In the genomic region with DNA sequence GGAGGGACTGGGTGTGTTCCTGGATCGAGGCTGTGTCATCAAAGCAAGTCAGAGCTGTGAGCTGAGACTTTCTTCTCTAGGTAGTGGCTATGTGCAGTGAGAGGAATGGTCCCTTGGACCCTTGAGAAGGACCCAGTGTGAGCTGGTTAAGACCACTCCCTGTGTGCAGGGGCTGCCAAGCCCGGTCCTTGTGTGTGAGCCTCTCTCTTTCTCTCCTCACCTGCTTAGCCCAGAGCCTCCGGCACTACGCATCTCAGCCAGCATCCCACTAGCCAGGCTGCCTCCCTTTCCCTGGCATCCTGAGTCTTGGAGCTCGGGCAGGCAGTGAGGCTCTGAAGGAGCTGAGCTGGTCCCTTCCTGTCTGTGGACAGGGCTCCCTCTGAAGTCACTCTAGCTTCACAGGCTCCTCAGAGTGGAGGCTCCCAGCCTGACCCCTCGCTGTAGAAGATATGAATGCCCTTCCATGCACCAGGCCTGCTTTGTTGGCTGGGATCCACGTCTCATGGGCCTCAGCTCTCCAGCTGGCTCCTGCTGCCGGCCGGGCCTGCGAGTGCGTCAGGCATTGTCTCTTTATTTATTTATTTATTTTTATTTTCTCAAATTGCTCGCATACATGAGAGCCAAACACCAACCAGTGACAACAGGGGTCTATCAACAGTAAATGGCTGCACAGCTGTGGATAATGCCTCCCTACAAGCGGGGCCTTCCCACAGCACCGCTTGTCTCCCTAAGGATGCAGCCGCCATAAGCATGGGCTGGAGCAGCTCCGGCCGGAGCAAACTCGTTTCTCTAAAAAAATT, we compare ENCODE assay signal across 10 mouse cellular contexts. TPM values are rescaled to one million over a fixed set of nuclear protein-coding genes. Genes with fewer than 3 reads are reported as not detected.
DNase-seq lines count a peak whose midpoint lies in the region; ATAC-seq lines count a peak whose summit lies in the region.
"Had no signal": no experiment of that assay in that cellular context is flagged by ENCODE, and none has a peak within 500 bp of the region (broad histone marks: within the 10 kb centered on the region; RNA-seq: fewer than 3 reads in every experiment).

No protein-coding gene starts in this region.

- no peaks in the 10 kb centered on the region for H3K36me3 ChIP-seq in heart, embryonic 11.5 days (ENCODE audit: control insufficient read depth, insufficient read depth, low read length)
- 0 out of 2 replicates have a peak, but pooled peaks cover 2% of the 10 kb centered on the region for H3K36me3 ChIP-seq in heart, embryonic 16.5 days (ENCODE audit: control insufficient read depth, insufficient read depth)

- no peak overlapping the region for H3K4me2 ChIP-seq in heart, embryonic 11.5 days
- no peak overlapping the region for H3K4me2 ChIP-seq in heart, embryonic 16.5 days (ENCODE audit: low read depth, low read length)

- H3K4me1 ChIP-seq in heart, embryonic 11.5 days (ENCODE audit: control insufficient read depth, insufficient read depth, low read length): no peaks in the 10 kb centered on the region
- peaks cover 3% of the 10 kb centered on the region; the same call in 1 of the 2 replicates for H3K4me1 ChIP-seq in heart, embryonic 16.5 days (ENCODE audit: control insufficient read depth, insufficient read depth, low read length)

- no peak; the same call in 1 of the 2 replicates for ATAC-seq in heart, embryonic 11.5 days (replicated peaks; ENCODE audit: insufficient number of reproducible peaks, low FRiP score, low TSS enrichment)
- peak; percentile 83 for ATAC-seq in heart, embryonic 16.5 days (replicated peaks; ENCODE audit: extremely low read depth, insufficient read depth, low FRiP score)

- peak; percentile 96 for DNase-seq in heart, adult 11 months
- DNase-seq in cerebellum, adult 11-12 months: peak; percentile 72
- DNase-seq in kidney, postnatal 36 days: peak; percentile 15 to 29
- DNase-seq in testis, postnatal 10 days (ENCODE audit: low spot score): peak; percentile 68
- no peak for DNase-seq in frontal cortex, postnatal 25 days (ENCODE audit: low spot score in 2 of 2)
- DNase-seq in urinary bladder, adult 18-20 months (ENCODE audit: low spot score in 2 of 2): no peak

- H3K27me3 ChIP-seq in heart, embryonic 11.5 days (ENCODE audit: control insufficient read depth, insufficient read depth, low read length): no peaks in the 10 kb centered on the region
- H3K27me3 ChIP-seq in heart, embryonic 16.5 days (ENCODE audit: control insufficient read depth, insufficient read depth, low read length): no peaks in the 10 kb centered on the region
- H3K27me3 ChIP-seq: CH12.LX had no signal

- H3K27ac ChIP-seq in heart, embryonic 11.5 days (ENCODE audit: low read depth, low read length): no peak overlapping the region
- no peak overlapping the region for H3K27ac ChIP-seq in heart, embryonic 16.5 days (ENCODE audit: low read length)
- H3K27ac ChIP-seq: left cerebral cortex, adult 2 months had no signal

- WGBS in heart, embryonic 11.5 days (ENCODE audit: insufficient replicate concordance): 69% methylated on average over 18 of the region's 18 CpGs
- WGBS in heart, embryonic 16.5 days: 58% methylated on average over 18 of the region's 18 CpGs

- no peaks in the 10 kb centered on the region for H3K9me3 ChIP-seq in heart, embryonic 11.5 days (replicated peaks; ENCODE audit: control insufficient read depth, low read length)
- no peaks in the 10 kb centered on the region for H3K9me3 ChIP-seq in heart, embryonic 16.5 days (replicated peaks; ENCODE audit: control insufficient read depth, low read length)

- H3K9ac ChIP-seq in heart, embryonic 11.5 days (ENCODE audit: low read depth, low read length): no peak overlapping the region
- no peak overlapping the region for H3K9ac ChIP-seq in heart, embryonic 16.5 days (ENCODE audit: low read length)

- no peak overlapping the region for H3K4me3 ChIP-seq in heart, embryonic 11.5 days (ENCODE audit: low read depth, low read length)
- H3K4me3 ChIP-seq in heart, embryonic 16.5 days (ENCODE audit: low read length): no peak overlapping the region
- H3K4me3 ChIP-seq: left cerebral cortex, adult 2 months had no signal

RNA-seq across cellular contexts. Expression of a gene that starts 18.3 kb away (rescaled TPM):
- 15.4 and 17.5 TPM in 2 replicates for polyA plus RNA-seq in heart, embryonic 11.5 days (2014; fragmentation: Nextera tagmentation; extraction: Ambion mirVana)
- 14.9 and 17.2 TPM in 2 replicates for polyA plus RNA-seq in heart, embryonic 16.5 days (2015; fragmentation: Nextera tagmentation; extraction: Ambion mirVana)

RNA-seq across cellular contexts. Expression of a gene that starts 54.2 kb away (rescaled TPM):
- 0.42 and 0.67 TPM in 2 replicates for polyA plus RNA-seq in heart, embryonic 11.5 days (2014; fragmentation: Nextera tagmentation; extraction: Ambion mirVana)
- polyA plus RNA-seq in heart, embryonic 16.5 days (2015; fragmentation: Nextera tagmentation; extraction: Ambion mirVana): 0.41 and 0.51 TPM in 2 replicates

Comparison
In these comparisons a context has a peak if more than half of its experiments do, and no peak if none do; other contexts are left out.
1. DNase-seq: peak in heart, adult 11 months (single experiment), cerebellum, adult 11-12 months (single experiment), kidney, postnatal 36 days (2 of 2) and testis, postnatal 10 days (single experiment); none in frontal cortex, postnatal 25 days (0 of 2) and urinary bladder, adult 18-20 months (0 of 2).